Mouse (Mus musculus) midbrain, embryonic 14.5 days (tissue): ENCODE measurements around the gene Tmem11. TPM values are rescaled to one million over a fixed set of nuclear protein-coding genes. Genes with fewer than 3 reads are reported as not detected.

Experiments used
- polyA plus RNA-seq: library from polyadenylated mRNA; unstranded; fragments of >200 nt; fragmentation: Nextera tagmentation; extraction: Ambion mirVana; gene quantifications from 2 replicates; pipeline ENCODE4 v1.2.1, GENCODE M21; 2014

The Tmem11 gene
- polyA plus RNA-seq, 1 experiment from 2014 or later = 53.7 TPM

Other genes starting within 250 kb of the Tmem11 start
- 49.6 and 63.8 TPM in 2 replicates for gene Llgl1, start 179.5 kb downstream of the Tmem11 start, polyA plus RNA-seq
- 51.5 and 63.8 TPM in 2 replicates for gene Flii, start 152.0 kb downstream of the Tmem11 start, polyA plus RNA-seq
- 20.4 and 22.6 TPM in 2 replicates for gene Mief2, start 150.9 kb downstream of the Tmem11 start, polyA plus RNA-seq
- gene Top3a, start 101.9 kb downstream of the Tmem11 start, polyA plus RNA-seq = 7.4 and 9.3 TPM in 2 replicates
- gene Smcr8, start 101.7 kb downstream of the Tmem11 start, polyA plus RNA-seq = 8.8 and 9.4 TPM in 2 replicates
- gene Shmt1, start 67.6 kb downstream of the Tmem11 start, polyA plus RNA-seq = 4.8 and 6.7 TPM in 2 replicates
- 27.0 and 30.7 TPM in 2 replicates for gene Dhrs7b, start 48.6 kb downstream of the Tmem11 start, polyA plus RNA-seq
- gene Natd1, start 35.5 kb upstream of the Tmem11 start, polyA plus RNA-seq = 33.0 and 42.2 TPM in 2 replicates
- gene Map2k3, start 52.8 kb upstream of the Tmem11 start, polyA plus RNA-seq = 18.5 and 23.2 TPM in 2 replicates
- 2.8 and 2.9 TPM in 2 replicates for gene Kcnj12, start 143.3 kb upstream of the Tmem11 start, polyA plus RNA-seq
- 0.35 and 2.0 TPM in 2 replicates for gene Tnfrsf13b, start 247.5 kb upstream of the Tmem11 start, polyA plus RNA-seq